Mouse (Mus musculus) spleen, postnatal 36 days (tissue): Measurements from ENCODE around the gene Mars.
"Not testable (repeated sequence)": the region's sequence is repeated elsewhere in the genome, so short reads cannot be mapped to it uniquely, and the experiment has no call there.

Experiments used
- DNase-seq, 2 experiments: peaks; one replicate each; pipeline ENCODE4 v3.0.0; 2022; ENCODE audit warnings: low spot score in 2 of 2, mixed read lengths in 1 of 2

Gene Mars

DNA sequence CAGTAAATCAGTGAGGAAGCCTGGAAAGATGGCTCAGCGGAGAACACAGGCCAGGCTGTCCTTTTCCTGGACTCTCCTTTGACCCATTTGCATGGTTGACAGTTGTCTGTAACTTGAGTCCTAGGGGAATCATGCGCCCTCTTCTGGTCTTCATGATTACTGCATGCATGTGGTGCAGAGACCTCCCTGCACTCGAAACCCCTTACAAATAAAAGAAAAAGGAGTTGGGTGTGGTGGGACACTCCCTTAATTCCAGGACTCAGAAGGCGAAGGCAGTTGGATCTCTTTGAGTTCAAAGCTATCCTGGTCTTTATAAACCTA is 730 bp upstream of the Mars start:
- peak; percentile 77 to 82 for DNase-seq

DNA sequence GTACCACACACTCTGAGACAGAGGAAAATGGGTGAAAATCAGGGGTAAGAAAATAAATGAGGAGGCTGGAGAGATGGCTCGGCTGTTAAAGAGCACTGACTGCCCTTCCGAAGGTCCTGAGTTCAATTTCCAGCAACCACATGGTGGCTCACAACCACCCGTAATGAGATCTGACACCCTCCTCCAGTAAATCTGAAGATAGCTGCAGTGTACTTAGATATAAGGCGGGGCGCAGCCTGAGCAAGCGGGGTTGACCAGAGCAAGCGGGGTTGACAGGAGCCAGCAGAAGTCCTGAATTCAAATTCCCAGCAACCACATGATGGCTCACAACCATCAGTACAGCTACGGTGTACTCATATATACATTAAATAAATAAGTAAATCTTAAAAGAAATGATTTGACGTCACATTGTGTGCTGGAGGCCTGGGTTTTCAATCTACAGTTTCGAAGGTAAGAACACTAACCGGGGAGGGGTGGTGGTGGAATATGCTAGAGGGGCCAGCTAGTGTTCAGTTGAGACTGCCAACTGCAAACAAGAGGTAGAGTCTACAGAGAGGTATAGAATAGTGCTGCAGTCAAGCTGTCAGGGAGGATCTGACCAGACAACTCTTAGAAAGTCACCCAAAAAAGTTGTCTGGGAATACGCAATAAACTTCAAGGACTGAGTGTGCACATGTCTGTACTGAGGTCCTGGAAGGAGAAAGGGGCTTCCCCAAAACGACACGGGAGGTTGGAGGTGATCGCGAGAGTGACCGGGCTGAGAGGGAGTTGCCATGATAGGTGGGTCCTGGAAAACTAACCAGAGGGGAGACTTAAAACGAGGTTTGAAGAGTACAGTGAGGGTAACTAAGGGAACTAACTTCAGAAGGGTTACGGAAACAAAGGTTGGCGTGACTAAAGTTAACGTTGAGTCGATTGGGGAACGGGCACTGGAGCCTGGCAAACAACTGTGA is 787 bp downstream of the Mars start:
- DNase-seq, result no peak

DNA sequence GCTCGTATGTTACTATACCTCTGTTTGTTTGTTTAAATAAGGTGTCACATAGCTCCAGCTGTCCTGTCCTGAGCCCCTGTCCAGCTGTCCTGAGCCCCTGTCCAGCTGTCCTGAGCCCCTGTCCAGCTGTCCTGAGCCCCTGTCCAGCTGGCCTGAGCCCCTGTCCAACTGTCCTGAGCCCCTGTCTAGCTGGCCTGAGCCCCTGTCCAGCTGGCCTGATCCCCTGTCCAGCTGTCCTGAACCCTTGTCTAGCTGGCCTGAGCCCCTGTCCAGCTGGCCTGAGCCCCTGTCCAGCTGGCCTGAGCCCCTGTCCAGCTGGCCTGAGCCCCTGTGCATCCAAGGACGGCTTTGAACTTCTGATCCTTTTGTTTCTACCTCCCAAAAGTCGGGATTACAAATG is 2.4 kb downstream of the Mars start:
- not testable (repeated sequence) for DNase-seq

DNA sequence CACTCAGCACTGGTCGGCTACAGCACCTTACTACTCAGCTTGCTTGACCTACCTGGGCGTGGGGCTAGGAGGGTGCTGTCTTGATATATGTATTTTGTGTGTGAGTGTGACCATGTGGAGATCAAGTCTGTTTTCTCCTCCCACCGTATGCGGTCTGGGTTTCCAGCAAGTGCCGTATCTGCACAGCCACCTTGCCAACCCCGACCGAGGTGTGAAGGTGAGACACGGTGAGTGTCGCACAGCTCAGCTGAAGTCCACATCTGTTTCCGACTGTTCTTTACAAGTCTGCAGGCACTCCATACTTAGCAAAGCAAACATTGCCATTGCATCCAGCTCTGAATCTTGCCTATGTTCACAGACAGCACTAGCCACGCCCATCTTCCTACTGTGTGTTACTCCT is 8.4 kb downstream of the Mars start:
- DNase-seq, result no peak

DNA sequence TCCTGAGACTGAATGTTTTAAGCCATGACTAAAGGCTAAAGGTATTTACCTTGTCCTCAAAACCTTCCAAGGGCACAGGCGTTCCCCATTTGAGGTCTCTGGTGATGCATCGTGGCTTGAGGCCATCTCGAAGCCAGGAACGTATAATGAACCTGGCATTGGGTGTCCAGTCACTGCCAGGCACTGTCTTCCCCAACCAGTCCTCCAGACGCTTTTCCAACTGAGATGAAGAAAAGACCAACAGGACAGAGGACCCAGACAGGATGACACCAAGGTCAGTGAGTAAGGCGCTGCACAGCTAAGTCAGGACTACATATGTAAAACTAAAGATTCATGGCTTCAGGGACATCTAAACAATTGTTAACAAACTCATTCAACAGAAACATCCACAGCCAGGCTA is 11.2 kb downstream of the Mars start:
- DNase-seq, result no peak

DNA sequence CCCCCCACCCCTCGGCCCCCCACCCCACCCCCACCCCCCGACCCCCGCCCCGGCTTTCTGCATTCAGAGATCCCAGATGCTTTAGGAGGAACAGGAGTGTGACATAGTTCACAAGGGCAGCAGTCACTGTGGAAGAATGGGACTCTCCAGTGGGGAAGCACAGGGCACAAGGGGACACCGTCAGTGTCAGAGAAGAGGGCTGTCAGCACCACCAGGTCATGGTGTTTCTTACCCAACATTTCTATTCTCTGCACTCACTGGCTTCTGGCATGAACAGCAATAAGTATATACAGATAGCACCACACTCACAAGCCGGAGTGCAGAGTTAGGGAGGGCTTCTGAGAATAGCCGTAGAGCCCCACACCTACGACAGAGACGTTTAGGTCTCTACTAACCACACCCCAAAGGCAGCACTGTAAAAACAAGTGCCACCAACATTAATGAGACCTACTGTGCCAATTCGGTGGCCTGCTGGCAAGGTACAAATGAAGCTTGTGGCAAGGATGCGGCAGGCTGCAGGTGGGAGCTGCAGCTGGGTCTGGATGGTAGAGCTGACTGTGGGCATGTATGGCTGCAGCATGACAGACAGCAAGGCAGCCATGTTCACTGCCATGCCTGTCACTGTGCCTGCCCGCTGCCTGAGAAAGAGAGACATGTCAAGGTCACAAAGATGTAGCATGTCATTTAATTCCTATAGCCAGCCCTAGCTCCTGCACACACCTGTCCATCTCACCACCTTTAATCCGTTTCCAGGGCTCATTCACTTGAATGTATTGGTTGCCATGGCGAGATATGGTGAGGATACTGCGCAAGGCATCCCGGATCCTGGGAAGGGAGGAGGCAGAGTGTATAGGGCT is 14.3 kb downstream of the Mars start:
- no peak for DNase-seq

DNA sequence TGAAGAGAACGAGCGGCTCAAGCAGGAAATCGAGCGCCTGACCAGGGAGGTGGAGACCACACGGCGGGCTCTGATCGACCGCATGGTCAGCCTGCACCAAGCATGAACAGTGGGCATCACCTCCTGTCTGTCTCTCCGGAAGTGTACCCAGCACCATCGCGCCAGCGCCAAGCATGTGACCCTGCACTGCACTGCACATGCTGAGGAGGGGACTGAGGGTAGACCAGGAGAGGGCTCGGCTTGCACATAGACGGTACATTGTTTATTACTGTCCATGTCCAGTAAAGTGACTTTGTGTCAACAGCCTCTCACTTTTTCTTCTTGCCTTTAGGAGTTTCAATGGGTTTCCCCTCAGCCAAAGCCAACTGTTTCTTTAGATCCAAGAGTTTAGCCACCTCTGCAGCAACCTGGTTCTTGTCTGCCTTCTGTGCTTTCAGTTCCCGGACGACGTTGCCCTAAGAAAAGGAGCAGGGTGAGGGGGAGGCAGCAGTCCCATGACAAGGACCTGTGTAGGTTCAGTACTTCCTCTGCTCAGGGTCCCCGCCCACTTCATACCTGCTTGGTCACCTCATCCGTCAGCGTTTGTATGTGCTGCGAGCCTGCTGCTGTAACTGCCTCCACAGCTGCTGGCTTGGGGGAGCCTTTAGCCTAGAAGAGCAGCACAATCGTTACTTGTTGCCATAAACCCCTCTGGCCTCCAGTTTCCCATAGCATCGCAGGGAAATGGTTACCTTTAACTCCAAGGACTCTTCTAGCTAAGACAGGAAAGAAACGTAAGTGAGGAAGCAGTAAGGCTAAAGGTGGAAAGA is 15.4 kb downstream of the Mars start:
- DNase-seq, result no peak

DNA sequence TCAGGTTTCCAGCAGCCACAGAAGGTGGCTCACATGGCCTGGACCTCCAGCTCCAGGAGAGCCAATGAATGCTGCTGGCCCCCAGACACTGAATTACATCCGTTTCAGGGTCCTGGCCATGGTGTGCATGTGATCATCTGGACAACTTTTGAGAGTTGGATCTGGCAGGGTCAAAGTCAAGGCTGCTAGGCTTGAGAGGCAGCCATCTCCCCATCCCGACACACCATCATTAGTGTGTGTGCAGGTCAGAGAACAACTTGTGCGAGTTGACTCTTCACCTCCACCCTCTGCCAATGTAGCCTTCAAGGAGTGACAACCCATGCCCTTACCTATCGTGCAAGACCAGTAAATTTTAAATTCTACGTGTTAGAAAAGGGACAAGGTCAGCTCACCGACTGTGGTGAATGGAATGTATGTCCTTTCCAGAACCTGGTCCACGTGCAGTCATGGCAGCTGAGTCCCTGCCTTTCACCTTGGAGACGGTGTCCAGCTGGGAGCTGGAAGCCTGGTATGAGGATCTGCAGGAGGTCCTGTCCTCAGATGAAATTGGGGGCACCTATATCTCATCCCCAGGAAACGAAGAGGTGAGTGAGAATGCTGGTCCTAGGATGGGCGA is 16.6 kb downstream of the Mars start:
- no peak for DNase-seq

DNA sequence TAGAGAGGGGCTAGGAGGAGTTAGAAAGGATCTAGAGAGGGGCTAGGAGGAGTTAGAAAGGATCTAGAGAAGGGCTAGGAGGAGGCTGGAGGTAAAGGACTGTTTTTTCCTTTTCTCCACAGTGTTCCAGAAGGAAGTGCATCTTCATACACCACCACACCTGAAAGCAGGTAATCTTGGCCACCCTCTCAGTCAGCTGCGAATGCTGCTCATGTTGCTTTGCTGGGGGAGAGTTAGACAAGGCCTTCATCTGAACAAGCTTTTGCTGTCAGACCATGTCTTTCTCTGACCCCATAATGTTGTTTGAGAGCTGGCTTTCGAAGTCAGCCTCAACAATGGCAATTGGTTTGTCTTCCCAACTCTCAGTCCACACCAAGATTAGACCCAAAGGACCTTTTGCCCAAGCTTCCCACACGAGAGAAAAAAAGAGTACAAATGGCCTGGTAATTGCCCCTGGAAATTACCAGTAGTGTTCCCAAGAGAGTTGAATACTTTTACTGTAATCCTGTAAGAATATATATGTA is 17.9 kb downstream of the Mars start:
- no peak for DNase-seq

DNA sequence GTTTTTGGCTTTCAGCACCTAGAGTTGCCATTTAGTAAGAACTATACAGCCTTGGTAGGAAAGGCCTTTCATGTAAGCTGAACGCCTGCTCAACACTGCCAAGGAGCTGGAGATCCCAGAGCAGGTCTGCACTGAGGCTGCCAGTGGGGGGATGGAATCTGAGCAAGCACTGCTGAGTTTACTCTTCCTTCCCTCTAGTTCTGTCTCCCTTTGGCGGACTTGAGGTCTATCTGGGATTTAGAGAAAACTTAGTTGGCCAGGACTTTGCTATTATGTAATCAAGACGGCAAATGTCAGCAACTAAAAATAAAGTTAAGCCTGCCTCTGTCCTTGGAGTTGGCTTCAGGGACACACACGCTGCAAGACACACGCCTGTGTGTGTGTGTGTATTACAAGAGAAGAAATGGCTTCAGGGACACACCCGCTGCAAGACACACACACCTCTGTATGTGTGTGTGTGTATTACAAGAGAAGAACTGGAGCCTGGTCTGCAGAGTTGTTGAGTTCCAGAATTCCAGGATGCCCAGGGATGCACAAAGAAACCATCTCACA is 18.5 kb downstream of the Mars start:
- DNase-seq, result no peak

DNA sequence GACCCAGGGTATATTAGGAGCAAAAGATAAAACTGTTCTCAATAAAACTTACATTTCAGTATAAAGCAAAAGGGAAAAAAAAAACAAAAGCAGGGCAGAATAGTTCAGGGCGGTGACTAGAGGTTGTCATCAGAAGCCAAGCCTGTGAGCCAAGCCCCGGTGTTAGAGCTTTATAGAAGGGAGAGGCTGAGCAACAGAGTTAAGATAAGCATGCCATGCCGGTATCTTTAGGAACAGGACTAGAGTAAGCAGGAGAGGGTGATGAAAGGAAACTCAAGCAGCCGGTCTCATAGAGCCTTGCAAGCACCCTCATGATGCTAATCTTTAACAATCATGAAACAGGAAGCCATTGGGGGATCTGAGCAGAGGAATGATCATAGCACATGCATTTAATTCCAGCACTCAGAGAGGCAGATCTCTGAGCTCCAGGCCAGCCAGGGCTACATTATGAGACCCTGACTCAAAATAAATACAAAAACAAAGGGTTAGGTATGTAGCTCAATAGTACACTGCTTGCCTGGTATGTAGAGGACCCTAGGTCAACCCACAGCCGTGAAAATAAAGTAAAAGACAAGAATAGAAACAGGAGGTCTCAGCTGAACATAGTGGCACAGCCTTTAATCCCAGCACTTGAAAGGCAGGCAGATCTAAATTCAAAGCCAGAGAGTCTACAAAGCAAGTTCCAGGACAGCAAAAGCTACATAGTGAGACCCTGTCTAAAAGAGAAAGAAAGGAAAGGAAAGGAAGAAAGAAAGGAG is 19.5 kb downstream of the Mars start:
- DNase-seq, result peak in 1 of 2 experiments; percentile 61

DNA sequence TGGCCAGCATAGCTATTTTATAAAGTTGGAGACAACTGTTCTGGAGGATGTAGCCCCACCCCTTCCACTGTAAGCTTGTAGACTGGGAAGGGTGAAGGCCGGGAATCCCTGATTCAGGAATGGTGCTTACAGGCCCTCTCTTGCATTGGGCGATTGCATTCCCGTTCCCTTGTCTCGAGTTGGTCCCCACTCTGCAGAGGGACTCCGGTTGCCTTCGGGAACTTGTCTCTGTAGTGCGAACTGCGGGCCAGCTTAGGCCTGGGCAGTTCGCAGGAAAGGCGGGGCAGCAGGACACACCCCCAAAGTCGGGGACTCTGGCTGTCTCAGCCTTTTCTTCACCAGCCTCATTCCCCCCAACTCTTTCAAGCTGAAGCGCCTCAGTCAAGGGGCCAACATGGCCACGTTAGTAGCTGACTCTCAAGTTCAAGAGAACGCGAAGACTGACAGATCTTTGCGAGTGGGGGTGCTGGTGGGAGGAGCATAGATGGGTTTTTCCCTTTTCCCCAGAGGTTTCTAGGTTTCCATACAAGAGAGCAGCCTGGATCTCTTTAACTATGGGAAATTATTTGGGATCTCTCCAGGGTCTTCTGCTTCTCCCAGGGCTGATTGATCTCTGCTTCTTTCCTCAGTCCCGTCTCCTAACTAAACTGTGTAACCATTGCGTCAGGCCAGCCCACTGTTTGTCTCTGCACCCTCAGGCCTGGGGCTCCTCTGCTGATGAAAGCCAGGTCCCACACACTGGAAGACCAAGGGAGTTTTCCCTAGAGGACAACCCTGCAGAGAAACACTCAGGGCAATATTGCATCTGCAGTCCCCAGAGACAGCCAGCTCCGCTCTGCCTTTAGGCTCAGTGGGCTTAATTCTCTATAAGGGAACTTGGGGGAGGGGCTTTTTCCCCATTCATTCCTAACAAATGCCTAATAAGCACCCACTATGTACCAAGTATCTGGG is 20.4 kb downstream of the Mars start:
- peak; percentile 48 to 66 for DNase-seq

DNA sequence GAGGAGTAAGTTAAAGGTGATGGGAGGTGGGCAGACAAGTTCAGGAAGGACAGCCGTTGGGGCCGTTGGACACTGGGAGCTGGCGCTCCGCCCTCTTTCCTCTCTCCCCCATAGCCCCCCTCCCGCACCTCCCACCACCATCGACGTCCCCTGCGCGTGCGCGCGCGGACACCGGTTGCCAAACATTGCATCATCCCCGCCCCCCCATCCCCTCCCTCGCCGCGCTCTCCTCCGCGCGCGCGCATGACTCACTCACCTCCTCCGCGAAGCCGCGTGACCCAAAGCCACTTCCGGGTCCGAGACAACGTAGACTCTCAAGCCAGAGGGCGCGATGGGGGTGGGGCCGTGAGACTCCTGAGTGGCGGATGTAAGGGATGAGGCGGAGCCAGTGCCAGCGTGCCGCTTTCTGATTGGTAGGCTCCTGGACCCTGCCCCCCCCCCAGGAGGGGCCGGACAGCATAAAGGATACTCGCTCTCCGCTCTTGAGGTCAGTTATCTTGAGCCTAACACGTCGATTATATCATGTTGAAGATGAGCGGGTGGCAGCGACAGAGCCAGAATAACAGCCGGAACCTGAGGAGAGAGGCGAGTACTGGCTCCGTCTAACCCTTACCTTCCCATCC is 21.2 kb downstream of the Mars start:
- peak; percentile 100 for DNase-seq

DNA sequence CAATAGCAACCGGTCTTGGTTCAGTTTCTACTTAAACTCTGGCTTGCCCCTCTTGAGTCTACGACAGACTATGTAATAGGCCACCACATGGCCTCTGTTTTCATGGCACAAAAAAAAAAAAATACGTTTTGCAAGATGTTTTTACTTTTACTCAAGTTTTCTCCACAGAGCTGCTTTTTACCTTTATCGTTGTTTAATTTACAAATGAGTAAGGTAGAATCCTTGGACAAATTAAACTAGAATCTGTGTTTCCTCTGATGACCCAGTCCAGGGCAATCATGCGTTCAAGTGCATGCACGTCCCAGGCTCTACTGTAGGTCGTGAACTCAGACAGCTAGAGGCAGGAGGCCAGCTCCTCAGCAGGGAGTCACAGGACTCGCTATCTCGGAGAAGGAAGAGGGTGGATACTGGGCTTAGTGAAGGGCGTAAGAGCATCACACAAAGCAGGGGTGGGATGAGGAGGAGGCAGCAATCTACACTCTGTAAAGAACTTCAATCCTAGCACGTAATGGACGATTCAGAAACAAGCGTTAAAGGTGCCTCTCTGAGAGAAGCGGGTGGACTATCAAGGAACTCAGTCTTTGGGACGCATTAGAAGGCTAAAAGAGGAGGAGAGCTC is 21.9 kb downstream of the Mars start:
- peak; percentile 54 to 59 for DNase-seq

DNA sequence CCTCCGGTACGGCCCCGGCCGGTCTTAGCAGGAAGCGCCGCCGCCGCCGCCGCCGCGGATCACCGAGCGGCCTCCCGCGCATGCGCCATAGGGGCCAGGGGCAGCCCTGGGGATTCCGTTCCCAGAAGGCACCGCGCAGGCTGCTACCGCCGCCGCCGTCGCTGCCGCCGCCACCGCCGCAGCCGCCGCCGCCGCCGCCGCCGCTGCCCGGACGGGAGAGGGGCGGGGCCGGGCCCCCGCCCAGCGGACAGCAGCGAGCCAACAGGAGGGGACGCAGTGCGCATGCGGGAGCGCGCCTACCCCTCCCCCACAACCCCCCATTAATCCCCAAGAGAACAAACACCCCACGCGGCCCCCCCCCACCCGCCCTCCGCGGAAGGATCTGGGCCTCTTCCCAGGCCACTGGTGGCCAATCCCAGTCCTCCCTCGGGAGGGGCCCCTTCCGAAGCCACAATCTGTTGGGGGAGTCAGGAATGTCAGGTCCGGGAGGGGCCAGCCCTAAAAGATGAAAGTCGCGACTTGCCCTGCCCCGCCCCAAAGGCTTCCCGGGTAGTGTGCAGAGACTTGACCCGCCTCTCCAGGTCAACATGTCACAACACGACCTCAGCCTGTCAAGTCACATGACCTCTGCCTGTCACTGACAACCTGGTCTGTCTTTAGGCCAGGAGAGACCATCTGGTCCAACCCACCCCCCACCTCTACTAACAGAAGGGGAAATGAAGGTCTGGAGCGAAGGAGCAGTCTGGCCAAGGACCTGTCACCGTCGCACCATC is 22.6 kb downstream of the Mars start, which contains the start of gene Mbd6:
Gene Mbd6 (minus strand): TSS at position 219 of the 773 bp plus-strand sequence.
- DNase-seq, result peak; percentile 90 to 91

DNA sequence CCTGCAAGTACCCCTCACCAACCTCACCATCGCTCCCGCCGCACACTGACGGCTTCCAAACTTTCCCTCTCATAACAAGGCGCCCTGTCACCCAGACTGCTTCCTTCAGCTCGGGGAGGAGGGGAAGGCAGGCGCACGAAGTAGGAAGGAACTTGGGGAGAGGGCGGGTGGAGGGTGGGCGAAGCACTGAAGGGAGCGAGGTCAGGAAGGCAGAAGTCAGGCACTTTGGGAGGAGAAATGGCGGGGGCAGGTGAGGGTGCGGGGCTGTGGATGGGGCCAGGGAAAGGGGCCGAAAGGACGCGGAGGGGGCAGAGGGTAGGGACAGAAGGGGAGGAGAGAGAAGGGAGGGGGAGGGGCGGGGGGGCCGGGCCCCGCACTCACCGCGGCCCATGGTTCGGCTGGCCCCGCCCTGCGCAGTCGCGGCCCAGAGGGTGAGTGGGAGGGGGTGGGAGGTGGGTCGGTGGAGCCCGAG is 23.2 kb downstream of the Mars start:
- DNase-seq, result peak; percentile 45 to 57

DNA sequence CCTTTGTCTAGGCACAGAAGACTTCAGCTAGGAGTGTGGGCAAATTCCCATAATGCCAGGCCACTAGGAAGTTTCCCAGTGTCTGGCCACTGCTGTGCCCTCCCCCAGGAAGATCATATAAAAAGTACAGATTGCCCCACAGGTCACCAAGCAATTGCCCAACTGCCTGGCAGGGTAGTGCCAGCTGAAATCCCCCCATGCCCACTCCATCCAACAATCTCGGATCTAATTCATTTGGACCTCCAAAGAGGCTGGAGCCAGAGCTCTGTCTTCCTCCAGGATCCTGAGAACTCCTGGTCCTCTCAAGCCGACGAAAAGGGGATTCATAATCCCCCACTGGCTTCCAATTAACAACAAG is 23.7 kb downstream of the Mars start:
- DNase-seq, result no peak
